Mouse (Mus musculus): ENCODE data around the gene Arrdc2.

DNA sequence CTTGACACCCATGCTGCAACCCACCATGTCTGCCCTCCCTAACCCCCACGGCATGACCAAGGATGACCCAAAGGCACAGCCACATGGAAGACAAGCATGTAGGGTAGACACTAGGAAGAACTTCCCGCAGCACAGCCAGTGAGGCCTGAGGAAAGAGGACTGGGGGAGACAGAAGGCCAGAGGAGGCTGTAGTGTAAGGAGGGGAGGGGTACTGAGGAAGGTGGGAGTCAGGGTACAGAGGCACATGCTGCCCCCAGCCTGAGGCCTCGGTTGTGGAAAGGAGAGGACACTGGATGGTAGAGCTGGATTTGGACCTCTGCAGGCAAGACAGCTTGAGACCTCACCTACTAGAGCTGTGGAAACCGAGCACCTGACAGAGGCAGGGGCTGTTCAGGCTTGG, 11.4 kb upstream of the Arrdc2 start:
- TF ChIP-seq HCFC1 (IDR thresholded peaks at IDR 0.05; ENCODE audit: borderline replicate concordance, insufficient read depth, low read length) = no peak
- TF ChIP-seq CHD2 (IDR thresholded peaks at IDR 0.05; ENCODE audit: low read depth, low read length) = no peak
- no peak for TF ChIP-seq ZNF384 (IDR thresholded peaks at IDR 0.05; ENCODE audit: low read depth, low read length)
- no peak for TF ChIP-seq MAFK (IDR thresholded peaks at IDR 0.05; ENCODE audit: insufficient read depth, low read depth, low read length)
- TF ChIP-seq ZC3H11A (IDR thresholded peaks at IDR 0.05; ENCODE audit: borderline replicate concordance, low read depth, low read length) = no peak

Measured in ES-E14 (cell line).